Mouse (Mus musculus) heart, embryonic 13.5 days (tissue): ENCODE measurements around the gene Cd36. TPM values are rescaled to one million over a fixed set of nuclear protein-coding genes. Genes with fewer than 3 reads are reported as not detected.

Experiments used
- ATAC-seq: fragments of 200-750 bp; cut with Nextera tagmentation; 2 replicates; pipeline ENCODE4 v1.8.0; 2017; ENCODE audit warnings: moderate TSS enrichment; ENCODE audit not compliant: insufficient number of reproducible peaks, low FRiP score, low TSS enrichment; ENCODE audit errors: extremely low read depth
- H3K27ac ChIP-seq: fragments of 300-500 bp; sonication (generic); replicated peaks from 2 replicates; pipeline ENCODE4 v1.5.1; 2015; ENCODE audit warnings: moderate library complexity, mild to moderate bottlenecking, inconsistent platforms
- H3K27me3 ChIP-seq: fragments of 300-500 bp; sonication (generic); replicated peaks from 2 replicates; pipeline ENCODE4 v1.6.1; 2015; ENCODE audit warnings: mild to moderate bottlenecking, inconsistent platforms
- H3K36me3 ChIP-seq: fragments of 300-500 bp; sonication (generic); 2 replicates; pipeline ENCODE4 v1.6.1; 2015; ENCODE audit warnings: mild to moderate bottlenecking, inconsistent platforms
- H3K4me1 ChIP-seq: fragments of 300-500 bp; sonication (generic); 2 replicates; pipeline ENCODE4 v1.6.1; 2015; ENCODE audit warnings: inconsistent platforms
- H3K4me2 ChIP-seq: fragments of 300-500 bp; sonication (generic); 2 replicates; pipeline ENCODE4 v1.6.1; 2015; ENCODE audit warnings: inconsistent platforms, mild to moderate bottlenecking, moderate library complexity
- H3K4me3 ChIP-seq: fragments of 300-500 bp; sonication (generic); 2 replicates; pipeline ENCODE4 v1.5.1; 2015; ENCODE audit warnings: moderate library complexity, mild to moderate bottlenecking, inconsistent platforms
- H3K9ac ChIP-seq: fragments of 300-500 bp; sonication (generic); 2 replicates; pipeline ENCODE4 v1.6.1; 2015; ENCODE audit warnings: inconsistent platforms, mild to moderate bottlenecking, moderate library complexity
- H3K9me3 ChIP-seq: fragments of 300-500 bp; sonication (generic); 2 replicates; pipeline ENCODE4 v1.6.1; 2016; ENCODE audit warnings: inconsistent platforms
- WGBS: fragments of 180-500 bp; shearing (Covaris S2); methylation state at CpG from one replicate; pipeline ENCODE4 v1.1.7; 2015; ENCODE audit warnings: mixed read lengths; 5-methylcytosine and 5-hydroxymethylcytosine counted together
- polyA plus RNA-seq: library from polyadenylated mRNA; unstranded; fragments of >200 nt; fragmentation: Nextera tagmentation; extraction: Ambion mirVana; gene quantifications from 2 replicates; pipeline ENCODE4 v1.2.1, GENCODE M21; 2015

Cd36 gene
- polyA plus RNA-seq, 1 experiment from 2014 or later = 74.1 TPM

DNA sequence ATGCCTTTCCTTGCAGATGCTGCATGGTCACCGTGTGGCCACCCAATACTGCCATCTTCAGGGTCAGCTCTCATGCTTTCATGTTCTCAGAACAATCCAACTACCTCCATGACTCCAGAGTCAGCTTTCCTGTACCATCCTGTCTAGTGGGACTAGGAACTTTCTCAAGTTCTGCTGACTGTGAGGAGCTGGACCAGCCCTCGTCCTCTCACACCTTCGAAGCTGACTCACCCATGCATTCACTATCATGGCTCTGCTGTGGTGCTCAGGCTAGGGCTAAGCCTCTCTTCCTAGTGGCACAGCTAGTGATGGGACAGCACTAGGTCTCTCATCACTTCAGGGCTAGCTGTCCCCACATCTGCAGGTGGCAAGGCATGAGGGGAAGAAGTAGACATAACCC, 30.7 kb downstream of the Cd36 start:
- H3K4me2 ChIP-seq = no peak overlapping the region
- H3K9ac ChIP-seq = no peak overlapping the region
- H3K27me3 ChIP-seq = no peaks in the 10 kb centered on the region
- H3K27ac ChIP-seq = no peak overlapping the region
- no peaks in the 10 kb centered on the region for H3K9me3 ChIP-seq
- peaks cover 8% of the 10 kb centered on the region for H3K4me1 ChIP-seq
- WGBS = 81% methylated on average over 3 of the region's 3 CpGs
- H3K36me3 ChIP-seq = no peaks in the 10 kb centered on the region
- ATAC-seq = no peak
- H3K4me3 ChIP-seq = no peak overlapping the region

GRCm38 (mm10) chr5:17857262-17857661, 31.3 kb downstream of the Cd36 start:
- ATAC-seq = no peak
- Histone ChIP-seq H3K9me3 (no peaks in the 10 kb centered on the region), H3K4me2 (no peak overlapping the region), H3K36me3 (no peaks in the 10 kb centered on the region), H3K4me1 (peaks cover 8% of the 10 kb centered on the region), H3K27me3 (no peaks in the 10 kb centered on the region), H3K4me3 (no peak overlapping the region), H3K9ac (no peak overlapping the region), H3K27ac (no peak overlapping the region)
- 68% methylated on average over 4 of the region's 4 CpGs for WGBS

- no peak for ATAC-seq
- Histone ChIP-seq H3K27me3 (no peaks in the 10 kb centered on the region), H3K9me3 (no peaks in the 10 kb centered on the region), H3K27ac (no peak overlapping the region), H3K9ac (no peak overlapping the region), H3K4me3 (no peak overlapping the region), H3K4me1 (peaks cover 12% of the 10 kb centered on the region), H3K4me2 (no peak overlapping the region), H3K36me3 (no peaks in the 10 kb centered on the region)
- WGBS = 78% methylated on average over 3 of the region's 3 CpGs
Observed at GRCm38 (mm10) chr5:17854127-17854923, 34.3 kb downstream of the Cd36 start.

- Histone ChIP-seq H3K9ac (no peak overlapping the region), H3K27ac (0 out of 2 replicates have a peak overlapping the region, but pooled peaks have one; percentile 54), H3K36me3 (no peaks in the 10 kb centered on the region), H3K27me3 (no peaks in the 10 kb centered on the region), H3K9me3 (no peaks in the 10 kb centered on the region), H3K4me2 (no peak overlapping the region), H3K4me1 (peaks cover 20% of the 10 kb centered on the region), H3K4me3 (no peak overlapping the region)
- no peak for ATAC-seq
- 70% methylated on average over 2 of the region's 2 CpGs for WGBS
Observed at GRCm38 (mm10) chr5:17850582-17850981, 38.0 kb downstream of the Cd36 start.

DNA sequence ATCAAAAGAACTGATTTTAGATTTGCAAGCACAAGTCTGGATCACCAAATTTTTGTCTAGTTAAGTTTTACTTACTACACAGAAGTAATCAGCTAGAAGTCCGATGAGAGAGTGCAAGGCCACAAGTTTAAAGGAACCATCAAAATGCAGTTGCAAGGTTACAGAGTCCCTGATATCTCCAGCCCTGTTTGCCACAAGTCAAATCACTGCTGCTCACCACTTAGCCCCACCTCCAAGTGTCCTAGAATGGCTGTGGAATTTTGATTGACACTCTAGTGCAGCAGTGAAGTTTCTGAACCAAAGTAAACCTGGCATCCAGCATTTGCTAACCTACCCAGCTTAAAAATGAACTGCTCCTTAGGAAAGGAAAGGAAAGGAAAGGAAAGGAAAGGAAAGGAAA, 39.0 kb downstream of the Cd36 start:
- WGBS = 41% methylated on average over 1 of the region's 1 CpGs
- H3K4me2 ChIP-seq = peak overlapping the region; percentile 39
- H3K4me3 ChIP-seq = peak overlapping the region; percentile 24
- no peak for ATAC-seq
- H3K36me3 ChIP-seq = no peaks in the 10 kb centered on the region
- H3K27me3 ChIP-seq = no peaks in the 10 kb centered on the region
- H3K9me3 ChIP-seq = no peaks in the 10 kb centered on the region
- no peak overlapping the region for H3K9ac ChIP-seq
- peak overlapping the region; percentile 54; the same call in 1 of the 2 replicates for H3K27ac ChIP-seq
- peaks cover 20% of the 10 kb centered on the region for H3K4me1 ChIP-seq

DNA sequence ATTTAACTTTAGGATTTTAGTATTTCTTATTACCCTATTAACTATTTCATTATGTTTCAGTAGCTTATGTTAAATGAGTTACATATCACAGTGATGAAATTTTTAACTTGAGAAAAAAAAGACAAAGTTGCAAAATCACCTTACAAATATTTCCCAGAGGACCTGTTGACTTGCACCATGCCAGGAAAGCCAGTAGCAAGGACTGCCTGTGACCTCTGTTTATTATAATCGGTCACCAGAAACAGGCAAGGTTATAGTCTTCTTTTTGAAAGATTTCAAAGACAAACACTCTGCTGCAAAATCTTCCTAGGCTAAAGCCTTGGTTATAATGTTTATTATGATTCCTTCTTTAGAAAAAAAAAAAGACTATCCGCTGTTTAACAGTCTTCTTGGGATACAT, 39.9 kb downstream of the Cd36 start:
- Histone ChIP-seq H3K27me3 (no peaks in the 10 kb centered on the region), H3K4me1 (peaks cover 22% of the 10 kb centered on the region), H3K36me3 (no peaks in the 10 kb centered on the region), H3K9ac (no peak overlapping the region), H3K27ac (no peak overlapping the region), H3K9me3 (no peaks in the 10 kb centered on the region), H3K4me3 (peak overlapping the region; percentile 26), H3K4me2 (peak overlapping the region; percentile 48)
- 70% methylated on average over 2 of the region's 2 CpGs for WGBS
- no peak for ATAC-seq

GRCm38 (mm10) chr5:17848267-17848666, 40.3 kb downstream of the Cd36 start:
- Histone ChIP-seq H3K27ac (no peak overlapping the region), H3K27me3 (no peaks in the 10 kb centered on the region), H3K4me3 (peak overlapping the region; percentile 4; the same call in 1 of the 2 replicates), H3K4me1 (peaks cover 27% of the 10 kb centered on the region), H3K4me2 (peak overlapping the region; percentile 35), H3K9me3 (no peaks in the 10 kb centered on the region), H3K9ac (no peak overlapping the region), H3K36me3 (no peaks in the 10 kb centered on the region)
- 85% methylated on average over 1 of the region's 1 CpGs for WGBS
- no peak for ATAC-seq

DNA sequence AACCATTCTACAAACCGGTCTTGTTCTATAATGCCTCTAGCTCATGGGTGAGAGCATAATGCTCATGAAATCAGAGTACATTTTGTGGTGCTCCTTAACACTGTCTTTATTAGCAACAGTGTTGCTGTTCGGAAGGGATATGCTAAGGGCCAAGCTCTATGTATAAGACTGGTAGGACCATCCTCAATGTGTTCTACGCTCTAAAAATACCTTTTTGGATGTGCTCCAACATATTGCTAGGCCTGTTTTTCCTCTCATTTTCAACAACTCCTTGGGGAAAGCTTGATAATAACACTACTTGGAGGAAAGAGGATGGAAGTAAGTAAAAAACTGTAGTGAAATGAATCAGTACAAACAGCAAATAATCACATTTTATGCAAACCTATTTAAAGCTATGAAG, 44.7 kb downstream of the Cd36 start:
- WGBS = 37% methylated on average over 3 of the region's 3 CpGs
- Histone ChIP-seq H3K9me3 (no peaks in the 10 kb centered on the region), H3K36me3 (no peaks in the 10 kb centered on the region), H3K9ac (no peak overlapping the region), H3K4me1 (peaks cover 32% of the 10 kb centered on the region), H3K4me3 (no peak overlapping the region), H3K27ac (peak overlapping the region; percentile 85), H3K27me3 (no peaks in the 10 kb centered on the region), H3K4me2 (peak overlapping the region; percentile 18; the same call in 1 of the 2 replicates)
- ATAC-seq = no peak

- H3K27me3 ChIP-seq = no peaks in the 10 kb centered on the region
- H3K9ac ChIP-seq = no peak overlapping the region
- WGBS = 67% methylated on average over 5 of the region's 5 CpGs
- no peak overlapping the region for H3K4me3 ChIP-seq
- peaks cover 32% of the 10 kb centered on the region for H3K4me1 ChIP-seq
- no peaks in the 10 kb centered on the region for H3K9me3 ChIP-seq
- H3K36me3 ChIP-seq = no peaks in the 10 kb centered on the region
- ATAC-seq = no peak
- H3K27ac ChIP-seq = peak overlapping the region; percentile 85
- no peak overlapping the region for H3K4me2 ChIP-seq
Observed at GRCm38 (mm10) chr5:17843316-17843715, 45.3 kb downstream of the Cd36 start.

GRCm38 (mm10) chr5:17842111-17842729, 46.4 kb downstream of the Cd36 start:
- Histone ChIP-seq H3K27ac (no peak overlapping the region), H3K9ac (no peak overlapping the region), H3K36me3 (no peaks in the 10 kb centered on the region), H3K9me3 (no peaks in the 10 kb centered on the region), H3K4me2 (no peak overlapping the region), H3K4me1 (peaks cover 29% of the 10 kb centered on the region), H3K4me3 (no peak overlapping the region), H3K27me3 (no peaks in the 10 kb centered on the region)
- no peak for ATAC-seq
- WGBS = 81% methylated on average over 7 of the region's 7 CpGs

DNA sequence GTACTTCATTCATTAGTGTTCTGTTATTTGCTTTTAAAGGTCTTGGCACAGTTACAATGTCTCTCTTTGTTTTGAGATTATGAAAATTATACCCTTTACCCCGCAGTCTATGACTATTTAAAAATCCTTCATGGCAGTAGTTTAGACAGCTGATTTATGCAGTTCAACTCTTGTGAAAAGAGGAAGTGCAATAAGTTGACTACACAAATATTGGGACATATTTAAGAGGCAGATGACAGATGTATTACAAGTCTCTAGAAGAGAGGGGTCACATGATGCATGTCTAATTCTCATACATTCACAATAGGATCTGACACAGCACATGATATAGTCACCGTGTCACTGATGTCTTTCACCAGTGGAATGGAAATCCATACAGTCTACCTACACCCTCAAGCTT, 49.1 kb downstream of the Cd36 start:
- 72% methylated on average over 2 of the region's 2 CpGs for WGBS
- Histone ChIP-seq H3K27me3 (no peaks in the 10 kb centered on the region), H3K4me3 (no peak overlapping the region), H3K9ac (no peak overlapping the region), H3K27ac (no peak overlapping the region), H3K36me3 (no peaks in the 10 kb centered on the region), H3K4me2 (no peak overlapping the region), H3K9me3 (no peaks in the 10 kb centered on the region), H3K4me1 (peaks cover 31% of the 10 kb centered on the region)
- no peak for ATAC-seq

DNA sequence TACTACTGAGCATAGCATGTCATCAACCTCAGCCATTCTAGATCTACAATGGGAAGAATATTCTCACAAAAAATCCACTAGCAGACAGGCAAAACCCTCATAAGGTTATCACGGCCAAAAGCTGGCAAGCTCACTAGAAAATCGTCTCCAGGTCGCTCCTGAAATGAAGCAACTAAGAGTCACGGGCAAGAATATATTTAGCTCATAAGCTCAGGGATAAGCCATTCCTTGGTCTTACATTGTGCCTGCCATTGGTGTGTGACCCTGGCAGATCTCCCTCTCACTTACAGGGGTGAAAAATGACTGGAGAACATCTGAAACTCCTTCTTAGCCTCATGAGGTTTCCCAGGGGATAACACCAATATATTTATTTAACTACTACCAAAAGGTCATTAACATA, 52.2 kb downstream of the Cd36 start:
- Histone ChIP-seq H3K27me3 (no peaks in the 10 kb centered on the region), H3K4me2 (peak overlapping the region; percentile 38), H3K27ac (peak overlapping the region; percentile 76), H3K9ac (no peak overlapping the region), H3K4me1 (peaks cover 10% of the 10 kb centered on the region), H3K4me3 (no peak overlapping the region), H3K36me3 (no peaks in the 10 kb centered on the region), H3K9me3 (no peaks in the 10 kb centered on the region)
- ATAC-seq = no peak
- WGBS = 26% methylated on average over 4 of the region's 4 CpGs
